Mouse (Mus musculus) limb, embryonic 11.5 days (tissue): ENCODE results near the gene Gm15517. TPM values are rescaled to one million over a fixed set of nuclear protein-coding genes. Genes with fewer than 3 reads are reported as not detected.

Source experiments
- ATAC-seq: fragments of 200-750 bp; cut with Nextera tagmentation; 2 replicates; pipeline ENCODE4 v1.8.0; 2017; ENCODE audit warnings: low read depth; ENCODE audit not compliant: insufficient number of reproducible peaks, low FRiP score, low TSS enrichment
- DNase-seq: peaks from one replicate; pipeline ENCODE4 v3.0.0-alpha.2; 2015; ENCODE audit warnings: low spot score
- H3K27ac ChIP-seq: fragments of 300-500 bp; sonication (generic); replicated peaks from 2 replicates; pipeline ENCODE4 v1.5.1; 2014; ENCODE audit warnings: low read depth, mild to moderate bottlenecking, low read length
- H3K27me3 ChIP-seq: fragments of 300-500 bp; sonication (generic); 2 replicates; pipeline ENCODE4 v1.6.1; 2014; ENCODE audit warnings: mild to moderate bottlenecking, low read length, mixed read lengths; ENCODE audit not compliant: control insufficient read depth, insufficient read depth
- H3K36me3 ChIP-seq: fragments of 300-500 bp; sonication (generic); 2 replicates; pipeline ENCODE4 v1.6.1; 2014; ENCODE audit warnings: mild to moderate bottlenecking, low read length, moderate library complexity, mixed read lengths; ENCODE audit not compliant: control insufficient read depth, insufficient read depth
- H3K4me1 ChIP-seq: fragments of 300-500 bp; sonication (generic); 2 replicates; pipeline ENCODE4 v1.6.1; 2014; ENCODE audit warnings: low read length, mixed read lengths; ENCODE audit not compliant: control insufficient read depth, insufficient read depth
- H3K4me2 ChIP-seq: fragments of 300-500 bp; sonication (generic); 2 replicates; pipeline ENCODE4 v1.6.1; 2014; ENCODE audit warnings: low read depth, mild to moderate bottlenecking, moderate library complexity; ENCODE audit not compliant: severe bottlenecking
- H3K4me3 ChIP-seq: fragments of 300-500 bp; sonication (generic); 2 replicates; pipeline ENCODE4 v1.5.1; 2014; ENCODE audit warnings: low read depth, low read length
- H3K9ac ChIP-seq: fragments of 300-500 bp; sonication (generic); 2 replicates; pipeline ENCODE4 v1.6.1; 2014; ENCODE audit warnings: mild to moderate bottlenecking, low read length
- H3K9me3 ChIP-seq: fragments of 300-500 bp; sonication (generic); 2 replicates; pipeline ENCODE4 v1.6.1; 2016; ENCODE audit warnings: low read length; ENCODE audit not compliant: control insufficient read depth
- WGBS: fragments of 180-500 bp; shearing (Covaris S2); extraction: QIAGEN DNeasy Blood & Tissue Kit; methylation state at CpG from one replicate; pipeline ENCODE4 v1.1.7; 2014; 5-methylcytosine and 5-hydroxymethylcytosine counted together
- polyA plus RNA-seq: library from polyadenylated mRNA; unstranded; fragments of >200 nt; fragmentation: Nextera tagmentation; extraction: Ambion mirVana; gene quantifications from 2 replicates; pipeline ENCODE4 v1.2.1, GENCODE M21; 2014

Gm15517 gene
- polyA plus RNA-seq, 1 experiment from 2014 or later, result not detected

GRCm38 (mm10) chr7:44274096-44274495 is 12.8 kb downstream of the Gm15517 start:
- H3K4me3 ChIP-seq, result no peak overlapping the region
- DNase-seq (no peak), ATAC-seq (no peak)
- H3K4me2 ChIP-seq, result no peak overlapping the region
- 30% methylated on average over 11 of the region's 11 CpGs for WGBS
- no peak overlapping the region for H3K27ac ChIP-seq
- no peaks in the 10 kb centered on the region for H3K9me3 ChIP-seq
- H3K4me1 ChIP-seq, result no peaks in the 10 kb centered on the region
- H3K27me3 ChIP-seq, result peaks cover 3% of the 10 kb centered on the region; the same call in 1 of the 2 replicates
- H3K9ac ChIP-seq, result no peak overlapping the region
- H3K36me3 ChIP-seq, result no peaks in the 10 kb centered on the region

GRCm38 (mm10) chr7:44275546-44275945 is 14.3 kb downstream of the Gm15517 start:
- Histone ChIP-seq H3K36me3 (no peaks in the 10 kb centered on the region), H3K27me3 (peaks cover 3% of the 10 kb centered on the region; the same call in 1 of the 2 replicates), H3K9me3 (no peaks in the 10 kb centered on the region), H3K4me2 (no peak overlapping the region), H3K9ac (no peak overlapping the region), H3K4me3 (no peak overlapping the region), H3K4me1 (no peaks in the 10 kb centered on the region), H3K27ac (no peak overlapping the region)
- 69% methylated on average over 3 of the region's 3 CpGs for WGBS
- DNase-seq (no peak), ATAC-seq (no peak)

- WGBS, result 75% methylated on average over 10 of the region's 10 CpGs
Measured at GRCm38 (mm10) chr7:44276461-44277249, 15.4 kb downstream of the Gm15517 start.

GRCm38 (mm10) chr7:44277250-44277622 is 16.0 kb downstream of the Gm15517 start:
- peak; percentile 66 for DNase-seq

More at GRCm38 (mm10) chr7:44276461-44277249, 15.4 kb downstream of the Gm15517 start:
- no peak overlapping the region for H3K27ac ChIP-seq
- DNase-seq (no peak), ATAC-seq (no peak)
- no peak overlapping the region for H3K4me2 ChIP-seq
- H3K36me3 ChIP-seq, result no peaks in the 10 kb centered on the region
- H3K4me3 ChIP-seq, result no peak overlapping the region
- H3K4me1 ChIP-seq, result no peaks in the 10 kb centered on the region
- peaks cover 3% of the 10 kb centered on the region; the same call in 1 of the 2 replicates for H3K27me3 ChIP-seq
- no peaks in the 10 kb centered on the region for H3K9me3 ChIP-seq
- no peak overlapping the region for H3K9ac ChIP-seq

DNA sequence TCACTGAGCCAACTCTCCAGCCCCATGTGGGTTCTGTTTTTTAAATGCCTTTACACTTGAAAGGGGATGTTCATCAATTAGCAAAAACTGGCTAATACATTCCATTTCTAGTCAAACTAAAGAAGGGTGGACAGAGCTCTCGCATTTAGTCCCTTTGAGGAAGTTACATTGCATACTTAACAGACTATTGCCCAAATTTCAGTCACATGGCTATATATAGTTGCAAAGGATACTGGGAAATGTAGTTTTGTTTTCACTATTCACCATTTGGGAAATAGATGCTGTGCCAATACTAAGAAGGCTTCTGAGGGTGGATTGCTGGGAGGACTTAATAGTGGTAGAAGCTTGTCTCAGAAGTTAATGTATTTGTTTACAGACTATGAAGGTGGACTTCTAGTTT is 19.7 kb downstream of the Gm15517 start:
- Histone ChIP-seq H3K4me2 (no peak overlapping the region), H3K9ac (no peak overlapping the region), H3K9me3 (no peaks in the 10 kb centered on the region), H3K4me1 (no peaks in the 10 kb centered on the region), H3K27ac (no peak overlapping the region), H3K36me3 (no peaks in the 10 kb centered on the region), H3K27me3 (no peaks in the 10 kb centered on the region), H3K4me3 (no peak overlapping the region)
- DNase-seq (no peak), ATAC-seq (no peak)
- 66% methylated on average over 1 of the region's 1 CpGs for WGBS

More at GRCm38 (mm10) chr7:44277250-44277622, 16.0 kb downstream of the Gm15517 start:
- H3K4me2 ChIP-seq, result no peak overlapping the region
- no peak overlapping the region for H3K27ac ChIP-seq
- H3K4me3 ChIP-seq, result no peak overlapping the region
- WGBS, result 44% methylated on average over 2 of the region's 2 CpGs
- no peaks in the 10 kb centered on the region for H3K4me1 ChIP-seq
- H3K36me3 ChIP-seq, result no peaks in the 10 kb centered on the region
- no peak for ATAC-seq
- no peak overlapping the region for H3K9ac ChIP-seq
- H3K27me3 ChIP-seq, result peaks cover 3% of the 10 kb centered on the region; the same call in 1 of the 2 replicates
- no peaks in the 10 kb centered on the region for H3K9me3 ChIP-seq

- Histone ChIP-seq H3K36me3 (no peaks in the 10 kb centered on the region), H3K27ac (no peak overlapping the region), H3K9me3 (no peaks in the 10 kb centered on the region), H3K4me2 (no peak overlapping the region), H3K9ac (no peak overlapping the region), H3K27me3 (no peaks in the 10 kb centered on the region), H3K4me1 (no peaks in the 10 kb centered on the region), H3K4me3 (no peak overlapping the region)
- DNase-seq (no peak), ATAC-seq (no peak)
- 89% methylated on average over 7 of the region's 7 CpGs for WGBS
Measured at GRCm38 (mm10) chr7:44281586-44281985, 20.3 kb downstream of the Gm15517 start.

DNA sequence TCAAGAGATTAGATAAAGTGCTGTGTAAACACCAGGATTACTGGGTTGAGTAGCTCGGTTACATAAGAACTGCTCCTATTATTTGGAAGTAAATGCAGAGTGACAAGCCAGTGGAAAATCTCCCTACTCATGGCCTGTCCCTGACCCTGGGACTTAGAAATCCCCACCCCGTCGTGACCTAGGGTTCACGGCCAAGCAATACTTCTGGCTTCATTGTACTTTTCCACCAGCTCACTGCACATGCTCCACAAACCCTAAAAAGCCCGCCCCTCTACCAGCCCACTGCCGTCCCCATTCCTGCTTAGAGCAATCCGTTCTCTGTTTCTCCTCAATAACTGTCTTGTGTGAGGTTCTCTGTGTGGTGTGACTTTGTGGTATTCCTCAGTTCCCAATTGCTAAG is 26.5 kb downstream of the Gm15517 start:
- DNase-seq, result no peak

GRCm38 (mm10) chr7:44290986-44291385 is 29.7 kb downstream of the Gm15517 start:
- WGBS, result 83% methylated on average over 4 of the region's 4 CpGs
- ATAC-seq, result no peak

More for the DNA sequence above, 26.5 kb downstream of the Gm15517 start:
- no peak for ATAC-seq
- H3K9me3 ChIP-seq, result no peaks in the 10 kb centered on the region
- no peaks in the 10 kb centered on the region for H3K4me1 ChIP-seq
- no peaks in the 10 kb centered on the region for H3K36me3 ChIP-seq
- H3K27me3 ChIP-seq, result no peaks in the 10 kb centered on the region
- no peak overlapping the region for H3K4me3 ChIP-seq
- H3K9ac ChIP-seq, result no peak overlapping the region
- H3K4me2 ChIP-seq, result no peak overlapping the region
- no peak overlapping the region for H3K27ac ChIP-seq
- 77% methylated on average over 7 of the region's 7 CpGs for WGBS

More at GRCm38 (mm10) chr7:44290986-44291385, 29.7 kb downstream of the Gm15517 start:
- Histone ChIP-seq H3K4me2 (no peak overlapping the region), H3K27ac (no peak overlapping the region), H3K4me3 (no peak overlapping the region), H3K9me3 (no peaks in the 10 kb centered on the region), H3K27me3 (no peaks in the 10 kb centered on the region), H3K4me1 (no peaks in the 10 kb centered on the region), H3K9ac (no peak overlapping the region), H3K36me3 (no peaks in the 10 kb centered on the region)
- no peak for DNase-seq
